Comparison of ENCODE assay signal across 27 mouse cellular contexts in genomic region chr2:101165942-101166341, GRCm38 (mm10).
DNase-seq lines count a peak whose midpoint lies in the region; ATAC-seq and TF ChIP-seq lines count a peak whose summit lies in the region.
"Had no signal": no experiment of that assay in that cellular context is flagged by ENCODE, and none has a peak within 500 bp of the region (broad histone marks: within the 10 kb centered on the region; RNA-seq: fewer than 3 reads in every experiment).

No protein-coding gene starts in this region.

- DNase-seq in hindbrain, embryonic 11.5 days (ENCODE audit: low spot score), result no peak
- DNase-seq in neural tube, embryonic 10.5 days (ENCODE audit: extremely low spot score, low spot score), result no peak
- peak; percentile 70 for DNase-seq in hindbrain, postnatal 0 days (ENCODE audit: low spot score)
- DNase-seq: adrenal gland, postnatal 25 days; B cell, adult 2 months; cerebellum, adult 18-20 months; embryo, embryonic 11 days; gastrocnemius, adult 2 months; gastrocnemius, postnatal 36 days; heart, adult 18-20 months; heart, postnatal 10 days; kidney, adult 2 months; kidney, postnatal 36 days; layer of hippocampus, postnatal 36 days; liver; lung, adult 2 months; lung, postnatal 10 days had no signal

- H3K9ac ChIP-seq in hindbrain, embryonic 13.5 days, result no peak overlapping the region
- no peak overlapping the region for H3K9ac ChIP-seq in hindbrain, embryonic 11.5 days (ENCODE audit: low read depth, low read length)
- H3K9ac ChIP-seq in neural tube, embryonic 15.5 days (replicated peaks), result no peak overlapping the region
- H3K9ac ChIP-seq in hindbrain, postnatal 0 days (replicated peaks; ENCODE audit: low read length), result no peak overlapping the region
- no peak overlapping the region for H3K9ac ChIP-seq in heart, embryonic 11.5 days (ENCODE audit: low read depth, low read length)
- H3K9ac ChIP-seq: embryonic facial prominence, embryonic 12.5 days; heart, embryonic 13.5 days; intestine, embryonic 15.5 days; liver, embryonic 14.5 days had no signal

- ATAC-seq in hindbrain, embryonic 13.5 days (ENCODE audit: low FRiP score), result peak; percentile 52; the same call in 1 of the 2 replicates
- no peak; the same call in 1 of the 2 replicates for ATAC-seq in hindbrain, embryonic 11.5 days (ENCODE audit: low FRiP score)
- ATAC-seq in neural tube, embryonic 15.5 days (ENCODE audit: low FRiP score), result 0 out of 2 replicates have a peak, but pooled peaks have one; percentile 41
- peak; percentile 76 for ATAC-seq in hindbrain, postnatal 0 days
- no peak for ATAC-seq in heart, embryonic 11.5 days (replicated peaks; ENCODE audit: insufficient number of reproducible peaks, low FRiP score, low TSS enrichment)
- ATAC-seq: forebrain, embryonic 16.5 days; intestine, embryonic 15.5 days had no signal

- no peaks in the 10 kb centered on the region for H3K36me3 ChIP-seq in hindbrain, embryonic 13.5 days
- H3K36me3 ChIP-seq in hindbrain, embryonic 11.5 days (ENCODE audit: control insufficient read depth, insufficient read depth, low read length), result no peaks in the 10 kb centered on the region
- no peaks in the 10 kb centered on the region for H3K36me3 ChIP-seq in neural tube, embryonic 15.5 days
- no peaks in the 10 kb centered on the region for H3K36me3 ChIP-seq in hindbrain, postnatal 0 days (ENCODE audit: insufficient read depth, low read length)
- no peaks in the 10 kb centered on the region for H3K36me3 ChIP-seq in heart, embryonic 11.5 days (ENCODE audit: control insufficient read depth, insufficient read depth, low read length)
- H3K36me3 ChIP-seq: embryonic facial prominence, embryonic 12.5 days; heart, embryonic 13.5 days; intestine, embryonic 15.5 days had no signal

- H3K4me3 ChIP-seq in hindbrain, embryonic 13.5 days, result no peak overlapping the region
- no peak overlapping the region for H3K4me3 ChIP-seq in hindbrain, embryonic 11.5 days (ENCODE audit: low read depth, low read length)
- no peak overlapping the region for H3K4me3 ChIP-seq in neural tube, embryonic 15.5 days (replicated peaks)
- no peak overlapping the region for H3K4me3 ChIP-seq in hindbrain, postnatal 0 days (ENCODE audit: low read length)
- H3K4me3 ChIP-seq in heart, embryonic 11.5 days (ENCODE audit: low read depth, low read length), result no peak overlapping the region
- H3K4me3 ChIP-seq: embryonic facial prominence, embryonic 12.5 days; gastrocnemius, adult 2 months; heart, embryonic 13.5 days; intestine, embryonic 15.5 days; layer of hippocampus, adult 2 months had no signal

- no peaks in the 10 kb centered on the region for H3K4me1 ChIP-seq in hindbrain, embryonic 13.5 days (replicated peaks)
- H3K4me1 ChIP-seq in hindbrain, embryonic 11.5 days (replicated peaks; ENCODE audit: control insufficient read depth, insufficient read depth, low read length), result no peaks in the 10 kb centered on the region
- no peaks in the 10 kb centered on the region for H3K4me1 ChIP-seq in neural tube, embryonic 15.5 days
- H3K4me1 ChIP-seq in hindbrain, postnatal 0 days (ENCODE audit: insufficient read depth, low read length), result no peaks in the 10 kb centered on the region
- H3K4me1 ChIP-seq in heart, embryonic 11.5 days (ENCODE audit: control insufficient read depth, insufficient read depth, low read length), result no peaks in the 10 kb centered on the region
- H3K4me1 ChIP-seq: embryonic facial prominence, embryonic 12.5 days; heart, embryonic 13.5 days; intestine, embryonic 15.5 days had no signal

- H3K27ac ChIP-seq in hindbrain, embryonic 13.5 days, result no peak overlapping the region
- no peak overlapping the region for H3K27ac ChIP-seq in hindbrain, embryonic 11.5 days (ENCODE audit: low read depth, low read length)
- no peak overlapping the region for H3K27ac ChIP-seq in neural tube, embryonic 15.5 days (replicated peaks)
- no peak overlapping the region for H3K27ac ChIP-seq in hindbrain, postnatal 0 days
- no peak overlapping the region for H3K27ac ChIP-seq in heart, embryonic 11.5 days (ENCODE audit: low read depth, low read length)
- H3K27ac ChIP-seq: embryonic facial prominence, embryonic 12.5 days; gastrocnemius, adult 2 months; heart, embryonic 13.5 days; intestine, embryonic 15.5 days; layer of hippocampus, adult 2 months; liver, embryonic 14.5 days; macrophage had no signal

- TF ChIP-seq CTCF in hindbrain, postnatal 0 days (IDR thresholded peaks at IDR 0.05; ENCODE audit: low read depth), result no peak

- WGBS in hindbrain, embryonic 13.5 days, result 48% methylated on average over 6 of the region's 6 CpGs
- 65% methylated on average over 6 of the region's 6 CpGs for WGBS in hindbrain, embryonic 11.5 days
- WGBS in neural tube, embryonic 15.5 days, result 57% methylated on average over 6 of the region's 6 CpGs
- 46% methylated on average over 6 of the region's 6 CpGs for WGBS in hindbrain, postnatal 0 days
- WGBS in heart, embryonic 11.5 days (ENCODE audit: insufficient replicate concordance), result 72% methylated on average over 6 of the region's 6 CpGs

- H3K27me3 ChIP-seq in hindbrain, embryonic 13.5 days, result peaks cover 43% of the 10 kb centered on the region
- H3K27me3 ChIP-seq in hindbrain, embryonic 11.5 days (ENCODE audit: control insufficient read depth, insufficient read depth, low read length), result peaks cover 7% of the 10 kb centered on the region
- H3K27me3 ChIP-seq in neural tube, embryonic 15.5 days (replicated peaks), result peaks cover 30% of the 10 kb centered on the region
- H3K27me3 ChIP-seq in hindbrain, postnatal 0 days (ENCODE audit: insufficient read depth, low read length), result no peaks in the 10 kb centered on the region
- no peaks in the 10 kb centered on the region for H3K27me3 ChIP-seq in heart, embryonic 11.5 days (ENCODE audit: control insufficient read depth, insufficient read depth, low read length)
- H3K27me3 ChIP-seq: embryonic facial prominence, embryonic 12.5 days; heart, embryonic 13.5 days; intestine, embryonic 15.5 days had no signal

- H3K9me3 ChIP-seq in hindbrain, embryonic 13.5 days, result no peaks in the 10 kb centered on the region
- no peaks in the 10 kb centered on the region for H3K9me3 ChIP-seq in hindbrain, embryonic 11.5 days (ENCODE audit: control insufficient read depth, low read length)
- no peaks in the 10 kb centered on the region for H3K9me3 ChIP-seq in neural tube, embryonic 15.5 days (replicated peaks)
- no peaks in the 10 kb centered on the region for H3K9me3 ChIP-seq in hindbrain, postnatal 0 days (ENCODE audit: low read length)
- H3K9me3 ChIP-seq in heart, embryonic 11.5 days (replicated peaks; ENCODE audit: control insufficient read depth, low read length), result no peaks in the 10 kb centered on the region
- H3K9me3 ChIP-seq: embryonic facial prominence, embryonic 12.5 days; heart, embryonic 13.5 days; intestine, embryonic 15.5 days had no signal

- H3K4me2 ChIP-seq in hindbrain, embryonic 13.5 days, result no peak overlapping the region
- no peak overlapping the region for H3K4me2 ChIP-seq in hindbrain, embryonic 11.5 days (replicated peaks; ENCODE audit: low read depth, low read length)
- H3K4me2 ChIP-seq in neural tube, embryonic 15.5 days, result no peak overlapping the region
- no peak overlapping the region for H3K4me2 ChIP-seq in hindbrain, postnatal 0 days (ENCODE audit: low read depth, low read length)
- H3K4me2 ChIP-seq in heart, embryonic 11.5 days, result no peak overlapping the region
- H3K4me2 ChIP-seq: embryonic facial prominence, embryonic 12.5 days; heart, embryonic 13.5 days; intestine, embryonic 15.5 days had no signal

Comparison
In these comparisons a context has a peak if more than half of its experiments do, and no peak if none do; other contexts are left out.
1. ATAC-seq: peak in hindbrain, embryonic 13.5 days (single experiment), neural tube, embryonic 15.5 days (single experiment) and hindbrain, postnatal 0 days (single experiment); none in hindbrain, embryonic 11.5 days (single experiment) and heart, embryonic 11.5 days (single experiment).